Mouse (Mus musculus) left cerebral cortex, adult 11 months (tissue): ENCODE measurements around the gene Rerg.
A peak's percentile ranks its signal among the peaks of the same experiment; 100 is the strongest.

Source experiments
- DNase-seq: peaks from one replicate; pipeline ENCODE4 v3.0.0; 2022; ENCODE audit warnings: low spot score

Gene Rerg

GRCm38 (mm10) chr6:137170226-137170625 lies at the start of gene Rerg:
Gene Rerg (minus strand): TSS chr6:137170497.
- no peak for DNase-seq

DNA sequence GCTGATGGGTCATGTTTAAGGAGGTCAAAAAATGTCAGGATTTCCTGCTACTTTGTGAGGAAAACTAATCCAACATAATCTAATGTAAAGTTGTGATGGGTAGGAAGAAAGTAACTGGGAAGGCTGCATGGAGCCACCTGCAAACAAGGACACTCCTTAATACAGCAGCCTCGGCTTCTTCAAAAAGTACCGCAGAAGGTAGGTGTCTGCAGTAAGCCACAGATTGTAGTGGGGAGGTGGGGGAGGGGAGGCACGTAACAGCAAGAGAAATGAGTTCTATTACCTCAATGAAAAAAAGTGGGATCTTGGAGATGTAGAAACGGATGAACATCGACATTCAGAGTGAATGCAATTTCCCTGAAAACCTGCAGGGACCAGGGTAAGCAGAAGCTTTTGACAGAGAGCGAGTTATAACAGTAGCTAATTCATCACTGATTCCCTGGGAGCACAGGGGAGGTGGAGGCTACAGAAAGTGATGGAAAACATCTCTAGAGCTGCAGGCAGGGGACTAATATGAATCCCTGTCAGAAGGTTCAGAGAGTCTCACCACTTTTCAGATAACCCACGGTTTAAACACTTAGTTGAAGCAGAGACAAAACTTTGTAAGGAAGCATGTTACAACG lies 47.7 kb upstream of the Rerg start:
- no peak for DNase-seq

GRCm38 (mm10) chr6:137211441-137211840 lies 41.1 kb upstream of the Rerg start:
- no peak for DNase-seq

DNA sequence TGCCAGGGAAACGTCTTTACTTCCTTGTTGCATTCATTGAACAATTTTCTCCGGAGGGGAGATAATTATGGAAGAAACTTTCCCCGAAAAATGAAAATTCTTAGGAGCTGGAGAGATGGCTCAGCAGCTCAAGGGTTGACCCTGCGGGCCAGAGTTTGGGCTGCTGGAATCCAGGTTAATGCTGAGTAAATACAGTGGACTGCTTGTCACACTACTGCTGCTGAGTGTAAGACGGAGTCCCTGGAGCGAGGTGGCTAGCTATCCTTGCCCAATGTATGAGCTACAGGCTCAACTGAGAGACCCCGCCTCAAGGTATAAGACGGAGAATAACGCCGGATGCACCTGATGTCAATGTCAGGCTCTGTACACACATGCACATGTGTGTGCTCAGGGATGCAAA lies 40.7 kb upstream of the Rerg start:
- no peak for DNase-seq

DNA sequence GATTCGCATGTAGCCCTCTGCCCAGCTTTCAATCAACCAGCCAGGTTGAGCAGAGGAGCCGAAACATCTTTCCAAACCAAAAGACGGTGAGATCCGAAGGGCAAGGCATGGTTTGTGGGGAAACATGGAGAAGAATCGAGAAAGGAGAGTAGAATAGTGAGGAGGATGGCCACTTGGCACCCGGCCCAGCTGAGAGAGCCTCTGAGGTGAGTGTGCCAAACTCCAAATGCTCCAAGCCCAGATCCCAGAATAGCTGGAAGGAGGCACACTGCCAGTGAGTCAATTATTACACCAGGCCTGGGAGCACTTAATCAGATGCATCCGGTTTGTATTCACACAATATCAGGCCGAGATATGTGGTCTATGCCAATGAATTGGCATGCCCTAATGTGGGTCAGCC lies 39.7 kb upstream of the Rerg start:
- DNase-seq: no peak

- no peak for DNase-seq
These were observed 36.8 kb upstream of the Rerg start for GRCm38 (mm10) chr6:137207126-137207525.

DNA sequence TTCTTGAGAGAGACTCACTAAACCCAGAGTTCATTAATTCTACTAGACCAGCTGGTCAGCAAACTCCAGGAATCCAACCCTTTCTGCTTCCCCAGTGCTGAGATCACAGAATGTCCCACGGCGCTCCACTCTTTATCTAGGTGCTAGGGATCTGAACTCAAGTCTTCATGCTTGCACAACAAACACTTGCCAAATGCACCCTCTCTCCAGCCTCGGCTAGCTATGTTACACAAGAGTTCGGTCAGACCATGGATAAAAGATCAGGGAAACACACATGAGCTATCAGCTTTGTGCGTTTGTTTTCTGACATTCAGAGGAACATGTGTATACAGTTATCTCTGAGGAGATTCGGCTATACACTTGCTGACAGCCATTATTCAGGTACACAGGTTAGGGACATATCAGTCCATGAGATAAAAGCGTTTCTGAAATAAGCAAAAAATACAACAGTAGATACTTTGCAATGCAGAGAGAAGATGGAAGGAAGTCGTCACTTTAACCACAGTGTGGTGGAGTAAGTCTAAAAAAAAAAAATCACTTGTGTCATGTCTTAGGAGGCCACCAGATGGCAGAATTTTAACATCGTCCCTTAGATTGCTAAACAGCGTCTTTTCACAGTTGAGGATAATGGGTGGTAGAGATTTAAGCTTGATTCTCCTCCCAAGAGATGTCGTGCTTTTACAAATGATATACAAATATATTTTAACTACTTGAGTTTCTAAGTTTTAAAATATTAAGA lies 35.5 kb upstream of the Rerg start:
- DNase-seq: no peak

GRCm38 (mm10) chr6:137202661-137203060 lies 32.4 kb upstream of the Rerg start:
- DNase-seq: no peak

- DNase-seq: no peak
These were observed 31.3 kb upstream of the Rerg start for GRCm38 (mm10) chr6:137201578-137201977.

DNA sequence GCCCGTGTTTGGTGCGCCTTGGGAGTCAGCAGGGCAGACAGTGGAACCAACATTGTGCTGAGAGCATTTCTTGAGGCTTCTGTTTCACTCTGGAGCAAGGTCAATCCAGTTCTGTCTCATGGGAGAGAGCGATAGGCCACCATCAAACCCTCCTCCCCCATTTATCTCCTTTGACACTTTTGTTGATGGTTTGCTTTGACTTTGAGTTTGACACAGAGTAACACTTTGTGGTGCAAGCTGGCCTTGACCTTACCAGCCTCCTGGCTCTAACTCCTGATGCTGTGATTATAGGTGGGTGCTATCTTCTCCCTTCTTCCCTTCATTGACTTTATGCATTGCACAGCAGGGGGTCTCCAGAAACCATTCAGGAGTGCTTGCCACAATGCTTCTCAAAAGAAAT lies 30.9 kb upstream of the Rerg start:
- no peak for DNase-seq

DNA sequence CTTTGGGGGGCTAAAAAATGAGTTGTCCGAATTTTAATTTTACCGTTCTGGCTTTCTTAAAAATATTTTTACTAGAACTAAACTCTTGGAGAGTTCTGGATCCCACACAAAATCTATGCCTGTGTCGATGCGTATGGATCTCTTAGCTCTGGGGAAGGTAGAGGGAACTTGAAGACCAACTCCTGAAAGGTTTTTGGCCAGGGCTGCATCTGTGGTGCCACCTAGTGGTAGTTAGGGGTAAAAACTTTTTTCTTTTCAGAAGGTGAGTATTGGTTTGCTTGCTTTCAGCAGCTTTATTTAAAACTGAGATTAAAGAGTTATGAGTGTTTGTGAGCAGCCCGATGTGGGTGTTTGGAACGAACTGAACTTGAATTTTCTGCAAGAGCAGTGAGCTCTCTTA lies 21.8 kb upstream of the Rerg start:
- no peak for DNase-seq

DNA sequence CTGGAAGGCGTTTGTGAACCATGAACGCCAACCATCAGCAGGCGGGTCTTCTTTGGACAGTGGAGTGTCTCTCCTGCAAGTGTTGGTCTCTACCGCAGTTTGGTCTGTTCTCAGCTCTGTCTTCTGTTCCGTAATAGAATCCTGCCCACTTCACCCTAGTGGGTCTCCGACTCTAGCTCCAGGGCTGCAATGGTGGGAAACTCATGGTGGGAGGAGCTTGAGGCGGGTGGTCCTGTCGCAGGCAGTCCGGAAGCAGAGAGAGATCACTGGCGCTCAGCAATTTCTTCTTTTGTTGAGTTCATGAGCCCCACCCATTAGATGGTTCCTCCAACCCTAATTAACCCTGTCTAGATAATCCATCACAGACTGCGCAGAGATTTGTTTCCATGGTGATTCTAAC lies 20.7 kb upstream of the Rerg start:
- DNase-seq: no peak

- no peak for DNase-seq
These were observed 20.3 kb upstream of the Rerg start for GRCm38 (mm10) chr6:137190577-137190976.

GRCm38 (mm10) chr6:137188375-137188926 lies 18.2 kb upstream of the Rerg start:
- DNase-seq: no peak

- DNase-seq: no peak
These were observed 17.1 kb upstream of the Rerg start for GRCm38 (mm10) chr6:137187426-137187825.

GRCm38 (mm10) chr6:137180636-137181035 lies 10.3 kb upstream of the Rerg start:
- no peak for DNase-seq

- DNase-seq: no peak
These were observed 9.8 kb upstream of the Rerg start for GRCm38 (mm10) chr6:137180115-137180514.

DNA sequence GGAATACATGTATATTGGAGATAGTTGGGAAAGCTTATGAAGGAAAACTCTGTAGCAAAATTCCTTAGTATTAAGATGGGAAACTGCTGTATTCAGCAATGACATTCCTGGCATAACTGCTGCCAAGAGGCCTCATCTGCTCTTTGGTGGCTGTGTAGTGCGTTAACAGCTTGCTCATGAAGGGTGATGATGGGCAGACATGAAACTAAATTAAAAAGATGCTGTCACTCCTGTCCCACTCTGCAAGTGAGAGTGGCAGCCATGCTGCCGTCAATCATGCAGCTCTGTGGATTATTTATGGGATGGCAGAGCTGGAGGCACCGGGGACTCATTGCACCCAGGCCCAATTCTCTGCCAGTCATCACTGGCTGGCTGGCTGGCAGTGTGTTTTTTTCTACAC lies 8.7 kb upstream of the Rerg start:
- no peak for DNase-seq

- no peak for DNase-seq
These were observed 349 bp upstream of the Rerg start for GRCm38 (mm10) chr6:137170646-137171045.

DNA sequence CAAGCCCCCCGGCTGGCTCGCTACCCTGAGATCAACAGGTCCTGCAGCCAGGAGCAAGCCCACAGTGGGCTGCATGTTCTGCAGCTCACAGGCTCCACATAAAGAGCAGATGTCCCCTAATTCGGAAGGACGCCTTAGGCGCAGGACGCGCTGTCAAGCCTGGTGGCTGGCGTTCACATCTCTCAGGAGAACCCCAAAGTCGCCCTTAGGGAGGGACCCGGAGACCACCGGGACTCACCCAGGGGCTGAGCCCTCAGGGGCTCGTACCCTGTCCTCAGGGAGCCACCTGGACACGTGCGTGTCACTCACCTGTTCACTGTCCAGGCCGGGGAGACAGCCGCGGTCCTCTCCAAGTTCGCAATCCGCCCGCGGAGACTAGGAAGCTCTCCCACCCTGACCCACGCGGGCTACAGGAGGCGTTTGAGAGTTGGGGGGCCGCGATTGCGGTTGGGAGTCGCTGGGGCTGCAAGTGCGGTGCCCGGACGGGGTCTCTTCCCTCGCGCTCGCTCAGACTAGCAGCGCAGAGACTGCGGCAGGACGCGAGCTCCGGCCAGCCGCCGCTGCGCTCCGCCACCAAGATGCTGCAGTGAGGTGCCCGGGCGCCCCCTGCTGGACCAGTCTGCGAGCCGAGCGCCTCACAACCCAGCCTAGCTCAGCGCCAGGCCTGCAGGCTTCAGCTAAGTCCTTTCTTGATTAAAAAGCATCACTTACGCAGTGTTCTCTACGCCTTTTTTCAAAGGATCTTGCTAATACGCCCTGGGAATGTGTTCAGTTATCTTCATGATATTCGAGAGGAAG lies 927 bp downstream of the Rerg start:
- DNase-seq: peak; percentile 82

DNA sequence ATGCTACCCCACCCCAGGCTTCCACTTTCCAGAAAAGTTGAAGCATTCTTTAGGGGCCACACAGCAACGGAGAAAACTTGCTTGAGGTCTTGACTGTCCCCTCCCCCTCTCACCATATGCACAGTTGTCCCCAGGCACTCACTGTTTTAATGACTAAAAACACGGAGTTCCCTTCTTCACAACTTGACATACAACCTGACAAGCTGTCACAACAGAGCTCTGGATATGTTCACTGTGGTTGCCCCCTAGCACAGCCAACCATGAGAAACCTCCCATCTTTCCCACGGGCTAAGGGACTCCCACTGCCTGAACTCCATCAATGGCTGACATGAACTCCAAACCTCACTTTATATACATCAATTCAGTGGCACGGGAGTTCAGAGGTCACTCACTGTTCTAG lies 3.5 kb downstream of the Rerg start:
- no peak for DNase-seq

DNA sequence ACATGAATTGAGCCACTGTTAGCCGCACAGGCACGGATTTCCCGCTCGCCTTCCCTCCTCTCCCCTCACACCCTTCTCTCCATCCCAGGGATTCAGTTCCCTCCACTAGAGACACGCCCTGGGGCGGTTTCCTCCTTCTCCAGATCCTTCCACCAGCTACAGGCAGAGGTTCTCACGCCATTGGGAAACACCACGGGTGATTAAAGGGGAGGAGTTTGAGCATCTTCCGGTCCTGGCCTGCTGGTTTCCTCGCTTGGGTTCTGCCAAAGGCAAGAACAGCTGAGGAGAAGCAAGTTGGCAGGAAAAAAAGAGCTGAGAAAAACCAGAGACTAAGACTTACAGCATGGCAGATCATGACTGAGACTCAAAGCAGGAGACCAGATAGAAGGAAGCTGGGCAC lies 6.7 kb downstream of the Rerg start:
- DNase-seq: no peak

GRCm38 (mm10) chr6:137163061-137163460 lies 7.2 kb downstream of the Rerg start:
- DNase-seq: no peak
